Mouse (Mus musculus): ENCODE data around the gene Sorbs2.

DNA sequence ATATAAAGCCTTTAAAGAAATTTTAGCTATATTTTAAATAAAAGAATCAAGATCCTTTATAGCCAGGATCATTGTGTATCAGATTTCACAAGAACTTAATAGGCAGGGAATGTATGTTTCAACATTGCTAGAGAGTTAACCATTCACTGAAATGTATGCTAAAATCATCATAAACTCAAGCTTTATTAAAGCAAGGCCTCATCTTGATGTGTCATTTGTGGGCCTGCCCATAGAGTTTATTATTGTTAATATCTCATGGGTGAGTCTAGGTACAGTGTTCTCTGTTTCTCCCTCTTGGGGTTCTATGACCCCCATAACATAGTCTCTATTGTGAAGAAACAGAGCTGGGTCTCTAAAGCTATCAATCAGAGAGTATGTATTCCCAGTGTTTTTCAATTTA, 236.2 kb downstream of the Sorbs2 start:
- TF ChIP-seq CTCF (IDR thresholded peaks at IDR 0.05; ENCODE audit: low read depth) (no peak), EP300 (IDR thresholded peaks at IDR 0.05; ENCODE audit: low read depth) (no peak)

Measured in liver, postnatal 0 days (tissue).